Mouse (Mus musculus) megakaryocyte, embryonic 14.5 days (primary cell): ENCODE data around the gene Olfr625-ps1. TPM values are rescaled to one million over a fixed set of nuclear protein-coding genes. Genes with fewer than 3 reads are reported as not detected.
"Not testable (repeated sequence)": the region's sequence is repeated elsewhere in the genome, so short reads cannot be mapped to it uniquely, and the experiment has no call there.

Experiments
- H3K27me3 ChIP-seq: replicated peaks from 2 replicates; pipeline ENCODE3; 2012; ENCODE audit warnings: inconsistent platforms
- H3K36me3 ChIP-seq: replicated peaks from 2 replicates; pipeline ENCODE3; 2012; ENCODE audit warnings: low read length, inconsistent platforms, mixed read lengths
- H3K4me1 ChIP-seq: 2 replicates; pipeline ENCODE4 v1.6.1; 2012; ENCODE audit warnings: inconsistent platforms
- H3K4me3 ChIP-seq: replicated peaks from 2 replicates; pipeline ENCODE3; 2012; ENCODE audit warnings: moderate library complexity, mild to moderate bottlenecking, inconsistent platforms
- H3K9me3 ChIP-seq: 2 replicates; pipeline ENCODE4 v1.6.1; 2012; ENCODE audit warnings: inconsistent platforms
- FLI1 ChIP-seq: IDR thresholded peaks from 2 replicates; pipeline ENCODE4 v1.6.1; 2012; ENCODE audit warnings: low read length, inconsistent platforms, mixed read lengths
- GATA1 ChIP-seq: IDR thresholded peaks from 3 replicates; pipeline ENCODE4 v1.6.1; 2012; ENCODE audit warnings: mixed read lengths, low read length, inconsistent platforms, borderline replicate concordance
- polyA plus RNA-seq: library from polyadenylated mRNA; stranded (reverse); fragments of >175 nt; gene quantifications from 2 replicates; pipeline ENCODE4 v1.2.3, GENCODE M21; 2012; ENCODE audit warnings: low replicate concordance; ENCODE audit not compliant: insufficient read depth

Gene Olfr625-ps1
- polyA plus RNA-seq, result not detected in 2 replicates

DNA sequence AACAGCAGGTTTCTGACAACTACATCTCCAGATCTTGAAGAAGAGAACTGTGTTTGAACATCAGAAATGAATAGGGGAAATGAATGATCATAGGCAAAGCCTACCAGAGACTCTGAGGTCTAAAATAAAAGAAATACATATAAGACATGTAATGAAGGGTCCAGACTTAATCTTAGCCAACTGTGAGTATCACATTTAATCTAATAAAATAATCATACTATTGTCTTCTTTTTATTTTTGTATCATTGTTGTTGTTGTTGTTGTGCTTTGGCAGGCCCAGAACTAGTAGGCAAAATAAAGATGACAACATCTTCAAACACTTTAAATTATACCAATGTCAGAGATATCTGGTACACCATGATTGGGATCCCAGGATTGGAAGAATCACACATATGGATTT, at the start of gene Olfr625-ps1:
Gene Olfr625-ps1, plus strand, starts transcription at position 301 of the 400 bp plus-strand sequence.
- Histone ChIP-seq H3K27me3 (no peaks in the 10 kb centered on the region), H3K4me3 (no peak within 1 kb of the TSS), H3K36me3 (no peaks in the 10 kb centered on the region), H3K9me3 (no peaks in the 10 kb centered on the region), H3K4me1 (no peaks in the 10 kb centered on the region)
- TF ChIP-seq GATA1 (no peak), FLI1 (no peak)

GRCm38 (mm10) chr7:103636795-103637194, 45.7 kb upstream of the Olfr625-ps1 start:
- Histone ChIP-seq H3K9me3 (no peaks in the 10 kb centered on the region), H3K36me3 (no peaks in the 10 kb centered on the region), H3K4me1 (no peaks in the 10 kb centered on the region), H3K4me3 (no peak overlapping the region), H3K27me3 (no peaks in the 10 kb centered on the region)
- TF ChIP-seq FLI1 (no peak), GATA1 (no peak)

GRCm38 (mm10) chr7:103642602-103643001, 39.9 kb upstream of the Olfr625-ps1 start, which contains the start of gene Olfr622:
Gene Olfr622, minus strand, starts transcription at chr7:103642702.
- H3K4me3 ChIP-seq, result no peak within 1 kb of the TSS
- no peak for TF ChIP-seq GATA1
- no peak for TF ChIP-seq FLI1
- no peaks in the 10 kb centered on the region for H3K36me3 ChIP-seq
- no peaks in the 10 kb centered on the region for H3K4me1 ChIP-seq
- no peaks in the 10 kb centered on the region for H3K27me3 ChIP-seq
- H3K9me3 ChIP-seq, result no peaks in the 10 kb centered on the region

- TF ChIP-seq FLI1 (no peak), GATA1 (no peak)
Measured at GRCm38 (mm10) chr7:103644070-103644469, 38.5 kb upstream of the Olfr625-ps1 start.

GRCm38 (mm10) chr7:103663598-103663997, 18.9 kb upstream of the Olfr625-ps1 start, which contains the start of gene Olfr623:
Gene Olfr623, minus strand, starts transcription at chr7:103663698.
- no peak for TF ChIP-seq FLI1
- H3K4me3 ChIP-seq, result no peak within 1 kb of the TSS
- H3K9me3 ChIP-seq, result no peaks in the 10 kb centered on the region
- H3K36me3 ChIP-seq, result no peaks in the 10 kb centered on the region
- no peaks in the 10 kb centered on the region for H3K27me3 ChIP-seq
- H3K4me1 ChIP-seq, result no peaks in the 10 kb centered on the region

More at GRCm38 (mm10) chr7:103644070-103644469, 38.5 kb upstream of the Olfr625-ps1 start:
- Histone ChIP-seq H3K9me3 (no peaks in the 10 kb centered on the region), H3K36me3 (no peaks in the 10 kb centered on the region), H3K4me3 (no peak overlapping the region), H3K27me3 (no peaks in the 10 kb centered on the region), H3K4me1 (no peaks in the 10 kb centered on the region)

GRCm38 (mm10) chr7:103671091-103671490, 11.4 kb upstream of the Olfr625-ps1 start, which contains the start of gene Olfr624:
Gene Olfr624, minus strand, starts transcription at chr7:103671191.
- Histone ChIP-seq H3K9me3 (no peaks in the 10 kb centered on the region), H3K27me3 (no peaks in the 10 kb centered on the region), H3K4me3 (no peak within 1 kb of the TSS), H3K4me1 (no peaks in the 10 kb centered on the region), H3K36me3 (no peaks in the 10 kb centered on the region)
- no peak for TF ChIP-seq FLI1
- no peak for TF ChIP-seq GATA1

GRCm38 (mm10) chr7:103699469-103699868, 16.9 kb downstream of the Olfr625-ps1 start:
- no peak for TF ChIP-seq GATA1
- no peak for TF ChIP-seq FLI1
- Histone ChIP-seq H3K27me3 (no peaks in the 10 kb centered on the region), H3K9me3 (no peaks in the 10 kb centered on the region), H3K36me3 (no peaks in the 10 kb centered on the region), H3K4me3 (no peak overlapping the region), H3K4me1 (no peaks in the 10 kb centered on the region)

GRCm38 (mm10) chr7:103712024-103712423, 29.5 kb downstream of the Olfr625-ps1 start:
- Histone ChIP-seq H3K4me3 (no peak overlapping the region), H3K36me3 (no peaks in the 10 kb centered on the region), H3K4me1 (no peaks in the 10 kb centered on the region), H3K27me3 (no peaks in the 10 kb centered on the region), H3K9me3 (no peaks in the 10 kb centered on the region)
- no peak for TF ChIP-seq GATA1
- TF ChIP-seq FLI1, result no peak

- Histone ChIP-seq H3K4me3 (no peak within 1 kb of the TSS), H3K4me1 (no peaks in the 10 kb centered on the region), H3K36me3 (no peaks in the 10 kb centered on the region), H3K9me3 (no peaks in the 10 kb centered on the region), H3K27me3 (no peaks in the 10 kb centered on the region)
- no peak for TF ChIP-seq FLI1
- no peak for TF ChIP-seq GATA1
Measured at GRCm38 (mm10) chr7:103714371-103714770, 31.9 kb downstream of the Olfr625-ps1 start, which contains the start of gene Olfr243. Gene Olfr243, plus strand, starts transcription at chr7:103714671.

GRCm38 (mm10) chr7:103716398-103716797, 33.9 kb downstream of the Olfr625-ps1 start:
- H3K9me3 ChIP-seq, H3K4me1 ChIP-seq, H3K36me3 ChIP-seq, H3K27me3 ChIP-seq, H3K4me3 ChIP-seq: not testable (repeated sequence)

GRCm38 (mm10) chr7:103730074-103730473, 47.6 kb downstream of the Olfr625-ps1 start, which contains the start of gene Olfr628:
Gene Olfr628, plus strand, starts transcription at chr7:103730374.
- TF ChIP-seq FLI1 (no peak), GATA1 (no peak)
- no peak within 1 kb of the TSS for H3K4me3 ChIP-seq
- no peaks in the 10 kb centered on the region for H3K4me1 ChIP-seq
- H3K9me3 ChIP-seq, result no peaks in the 10 kb centered on the region
- no peaks in the 10 kb centered on the region for H3K36me3 ChIP-seq
- no peaks in the 10 kb centered on the region for H3K27me3 ChIP-seq

Other genes with a start within 250 kb of the Olfr625-ps1 start
- gene Olfr605, start 237.3 kb upstream of the Olfr625-ps1 start, polyA plus RNA-seq, result not detected in 2 replicates
- not detected in 2 replicates for gene Olfr606, start 233.7 kb upstream of the Olfr625-ps1 start, polyA plus RNA-seq
- not detected in 2 replicates for gene Olfr607, start 218.6 kb upstream of the Olfr625-ps1 start, polyA plus RNA-seq
- gene Olfr608, start 212.8 kb upstream of the Olfr625-ps1 start, polyA plus RNA-seq, result not detected in 2 replicates
- gene Olfr609, start 184.7 kb upstream of the Olfr625-ps1 start, polyA plus RNA-seq, result not detected in 2 replicates
- gene Olfr610, start 170.6 kb upstream of the Olfr625-ps1 start, polyA plus RNA-seq, result not detected in 2 replicates
- gene Olfr611, start 161.9 kb upstream of the Olfr625-ps1 start, polyA plus RNA-seq, result not detected in 2 replicates
- not detected in 2 replicates for gene Olfr612, start 140.0 kb upstream of the Olfr625-ps1 start, polyA plus RNA-seq
- gene Olfr613, start 134.6 kb upstream of the Olfr625-ps1 start, polyA plus RNA-seq, result not detected in 2 replicates
- not detected in 2 replicates for gene Olfr615, start 126.6 kb upstream of the Olfr625-ps1 start, polyA plus RNA-seq
- not detected in 2 replicates for gene Olfr616, start 113.6 kb upstream of the Olfr625-ps1 start, polyA plus RNA-seq
- gene Olfr617, start 109.7 kb upstream of the Olfr625-ps1 start, polyA plus RNA-seq, result not detected in 2 replicates
- gene Olfr618, start 92.6 kb upstream of the Olfr625-ps1 start, polyA plus RNA-seq, result not detected in 2 replicates
- gene Olfr619, start 82.1 kb upstream of the Olfr625-ps1 start, polyA plus RNA-seq, result not detected in 2 replicates
- gene Olfr620, start 70.2 kb upstream of the Olfr625-ps1 start, polyA plus RNA-seq, result not detected in 2 replicates
- not detected in 2 replicates for gene Olfr622, start 40.0 kb upstream of the Olfr625-ps1 start, polyA plus RNA-seq
- gene Olfr623, start 19.0 kb upstream of the Olfr625-ps1 start, polyA plus RNA-seq, result 0.41 TPM in 1 of 2 replicates, not detected in the other
- gene Olfr624, start 11.5 kb upstream of the Olfr625-ps1 start, polyA plus RNA-seq, result not detected in 2 replicates
- gene Olfr243, start 32.0 kb downstream of the Olfr625-ps1 start, polyA plus RNA-seq, result not detected in 2 replicates
- not detected in 2 replicates for gene Olfr628, start 47.7 kb downstream of the Olfr625-ps1 start, polyA plus RNA-seq
- gene Olfr629, start 62.2 kb downstream of the Olfr625-ps1 start, polyA plus RNA-seq, result not detected in 2 replicates
- not detected in 2 replicates for gene Olfr630, start 74.6 kb downstream of the Olfr625-ps1 start, polyA plus RNA-seq
- gene Olfr69, start 88.9 kb downstream of the Olfr625-ps1 start, polyA plus RNA-seq, result not detected in 2 replicates
- not detected in 2 replicates for gene Olfr68, start 97.0 kb downstream of the Olfr625-ps1 start, polyA plus RNA-seq
- gene Olfr67, start 109.1 kb downstream of the Olfr625-ps1 start, polyA plus RNA-seq, result not detected in 2 replicates
- 492 and 1,761 TPM in 2 replicates for gene Hbb-bt, start 131.3 kb downstream of the Olfr625-ps1 start, polyA plus RNA-seq
- 423 and 663 TPM in 2 replicates for gene Hbb-bs, start 145.4 kb downstream of the Olfr625-ps1 start, polyA plus RNA-seq
- gene Hbb-bh2, start 157.8 kb downstream of the Olfr625-ps1 start, polyA plus RNA-seq, result not detected in 2 replicates
- gene Hbb-bh1, start 160.4 kb downstream of the Olfr625-ps1 start, polyA plus RNA-seq, result not detected in 2 replicates
- 3.6 TPM in 1 of 2 replicates, not detected in the other for gene Hbb-y, start 170.5 kb downstream of the Olfr625-ps1 start, polyA plus RNA-seq
- not detected in 2 replicates for gene Olfr66, start 203.5 kb downstream of the Olfr625-ps1 start, polyA plus RNA-seq
- not detected in 2 replicates for gene Olfr64, start 211.8 kb downstream of the Olfr625-ps1 start, polyA plus RNA-seq
- not detected in 2 replicates for gene Olfr65, start 220.8 kb downstream of the Olfr625-ps1 start, polyA plus RNA-seq
- gene Olfr631, start 246.1 kb downstream of the Olfr625-ps1 start, polyA plus RNA-seq, result not detected in 2 replicates